Mouse (Mus musculus) heart, adult 2 months (tissue): ENCODE results near the gene Wnt3a.

Source experiments
- CTCF ChIP-seq: fragments of 200-600 bp; IDR thresholded peaks from 2 replicates; pipeline ENCODE4 v1.8.1; 2022; ENCODE audit warnings: antibody characterized with exemption, mild to moderate bottlenecking, moderate library complexity
- EP300 ChIP-seq: fragments of 200-500 bp; IDR thresholded peaks from 2 replicates; pipeline ENCODE4 v1.6.1; 2011; ENCODE audit warnings: low read depth, low read length, control low read depth; ENCODE audit not compliant: insufficient read depth

DNA sequence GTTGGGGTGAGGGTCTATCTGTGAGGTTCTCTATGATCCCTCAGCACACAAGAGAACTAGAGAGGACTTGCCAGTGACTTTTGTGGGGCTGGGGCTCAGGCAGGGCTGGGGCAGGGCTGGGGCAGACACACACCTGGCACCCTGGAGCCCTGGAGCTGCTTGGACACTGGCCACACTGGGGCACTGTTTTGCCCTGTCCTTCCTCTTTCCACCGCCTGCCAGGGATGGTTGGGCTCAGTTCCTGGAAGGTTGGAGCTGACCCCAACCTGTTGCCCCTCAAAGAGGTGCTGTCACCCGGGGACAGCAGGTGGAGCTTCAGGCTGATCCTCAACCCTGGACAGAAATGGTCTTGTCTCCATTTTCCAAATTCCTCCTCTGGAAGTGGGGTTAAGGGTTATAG, 45.4 kb upstream of the Wnt3a start:
- TF ChIP-seq CTCF (peak; percentile 33), EP300 (no peak)
